16 mouse cellular contexts compared by ENCODE assay signal in the genomic region with DNA sequence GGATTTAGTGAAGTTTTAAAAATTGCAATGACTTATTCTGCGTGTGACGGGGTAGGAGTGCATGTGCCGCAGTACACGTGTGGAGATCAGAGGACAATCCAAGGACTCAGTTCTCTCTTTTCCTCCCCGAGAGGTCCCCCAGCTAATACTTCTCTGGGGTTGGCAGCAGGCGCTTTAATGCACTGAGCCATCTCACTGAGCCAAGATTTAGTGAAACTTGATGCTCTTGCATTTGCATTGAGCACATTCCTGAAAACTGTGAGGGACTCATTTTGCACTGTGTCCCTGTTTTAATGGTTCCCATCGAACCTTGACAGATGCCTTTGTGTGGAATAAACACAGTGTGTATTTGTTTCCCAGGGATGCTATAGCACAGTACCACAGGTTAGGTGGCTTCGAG.
"Had no signal": no experiment of that assay in that cellular context is flagged by ENCODE, and none has a peak within 500 bp of the region (broad histone marks: within the 10 kb centered on the region; RNA-seq: fewer than 3 reads in every experiment).

No protein-coding gene starts in this region.

- H3K27ac ChIP-seq: neural tube, embryonic 13.5 days; neural tube, embryonic 15.5 days; stomach, embryonic 15.5 days; stomach, postnatal 0 days had no signal

- H3K9me3 ChIP-seq: neural tube, embryonic 15.5 days; stomach, embryonic 15.5 days had no signal

- H3K4me3 ChIP-seq: neural tube, embryonic 13.5 days; neural tube, embryonic 15.5 days; stomach, embryonic 15.5 days had no signal

- H3K4me2 ChIP-seq: neural tube, embryonic 13.5 days; neural tube, embryonic 15.5 days; stomach, embryonic 15.5 days had no signal

- H3K36me3 ChIP-seq: neural tube, embryonic 13.5 days; neural tube, embryonic 15.5 days; stomach, embryonic 15.5 days had no signal

- H3K27me3 ChIP-seq: neural tube, embryonic 13.5 days; neural tube, embryonic 15.5 days; stomach, embryonic 15.5 days had no signal

- H3K9ac ChIP-seq: neural tube, embryonic 13.5 days; neural tube, embryonic 15.5 days; stomach, embryonic 15.5 days had no signal

- H3K4me1 ChIP-seq: neural tube, embryonic 13.5 days; neural tube, embryonic 15.5 days; stomach, embryonic 15.5 days had no signal

- DNase-seq: retina, postnatal 1 day; right cerebral cortex, adult 18-20 months; right cerebral cortex, postnatal 14 days; right cerebral cortex, postnatal 25 days; right cerebral cortex, postnatal 4 days; spleen, adult 18-20 months; thymus, adult 18-20 months; thymus, adult 2 months; thymus, postnatal 14 days; thymus, postnatal 25 days; thymus, postnatal 36 days; thymus, postnatal 4 days had no signal
